Mouse (Mus musculus): ENCODE measurements around the gene Pla2g4e. TPM values are rescaled to one million over a fixed set of nuclear protein-coding genes. Genes with fewer than 3 reads are reported as not detected.
A peak's percentile ranks its signal among the peaks of the same experiment; 100 is the strongest.

Pla2g4e gene
- polyA plus RNA-seq (2015; fragmentation: Nextera tagmentation; extraction: Ambion mirVana): 1.1 and 1.3 TPM in 2 replicates

GRCm38 (mm10) chr2:120244679-120245420, at the start of gene Pla2g4e:
Gene Pla2g4e (minus strand): TSS chr2:120245335.
- 5% methylated on average over 27 of the region's 27 CpGs for WGBS
- Histone ChIP-seq H3K36me3 (no peaks in the 10 kb centered on the region), H3K4me3 (peak within 1 kb of the TSS; percentile 47), H3K9me3 (no peaks in the 10 kb centered on the region), H3K27ac (replicated peaks) (peak within 1 kb of the TSS; percentile 68), H3K27me3 (peaks cover 19% of the 10 kb centered on the region), H3K4me1 (replicated peaks) (peaks cover 10% of the 10 kb centered on the region), H3K9ac (peak within 1 kb of the TSS; percentile 68), H3K4me2 (peak within 1 kb of the TSS; percentile 69)
- ATAC-seq (ENCODE audit: low read depth): peak; percentile 89

- Histone ChIP-seq H3K36me3 (no peaks in the 10 kb centered on the region), H3K4me1 (replicated peaks) (no peaks in the 10 kb centered on the region), H3K9ac (no peak overlapping the region), H3K4me3 (no peak overlapping the region), H3K27ac (replicated peaks) (no peak overlapping the region), H3K9me3 (no peaks in the 10 kb centered on the region), H3K27me3 (no peaks in the 10 kb centered on the region), H3K4me2 (no peak overlapping the region)
- 88% methylated on average over 8 of the region's 9 CpGs for WGBS
- ATAC-seq (ENCODE audit: low read depth): no peak
These were observed 46.4 kb upstream of the Pla2g4e start for GRCm38 (mm10) chr2:120291471-120292078.

- 82% methylated on average over 5 of the region's 5 CpGs for WGBS
- H3K9ac ChIP-seq: no peak within 1 kb of the TSS
- no peak within 1 kb of the TSS for H3K4me2 ChIP-seq
- H3K4me1 ChIP-seq (replicated peaks): no peaks in the 10 kb centered on the region
- H3K4me3 ChIP-seq: no peak within 1 kb of the TSS
- H3K9me3 ChIP-seq: no peaks in the 10 kb centered on the region
- ATAC-seq (ENCODE audit: low read depth): no peak
- no peaks in the 10 kb centered on the region for H3K36me3 ChIP-seq
- no peaks in the 10 kb centered on the region for H3K27me3 ChIP-seq
- no peak within 1 kb of the TSS for H3K27ac ChIP-seq (replicated peaks)
These were observed 43.9 kb upstream of the Pla2g4e start, which contains the start of gene Pla2g4d for GRCm38 (mm10) chr2:120288995-120289394. Gene Pla2g4d (minus strand): TSS chr2:120289197.

- H3K27ac ChIP-seq (replicated peaks): no peak overlapping the region
- no peaks in the 10 kb centered on the region for H3K27me3 ChIP-seq
- H3K9ac ChIP-seq: no peak overlapping the region
- H3K4me2 ChIP-seq: no peak overlapping the region
- no peak overlapping the region for H3K4me3 ChIP-seq
- no peaks in the 10 kb centered on the region for H3K9me3 ChIP-seq
- no peak for ATAC-seq (ENCODE audit: low read depth)
- H3K4me1 ChIP-seq (replicated peaks): no peaks in the 10 kb centered on the region
- no peaks in the 10 kb centered on the region for H3K36me3 ChIP-seq
- 91% methylated on average over 3 of the region's 3 CpGs for WGBS
These were observed 43.3 kb upstream of the Pla2g4e start for GRCm38 (mm10) chr2:120288401-120288800.

DNA sequence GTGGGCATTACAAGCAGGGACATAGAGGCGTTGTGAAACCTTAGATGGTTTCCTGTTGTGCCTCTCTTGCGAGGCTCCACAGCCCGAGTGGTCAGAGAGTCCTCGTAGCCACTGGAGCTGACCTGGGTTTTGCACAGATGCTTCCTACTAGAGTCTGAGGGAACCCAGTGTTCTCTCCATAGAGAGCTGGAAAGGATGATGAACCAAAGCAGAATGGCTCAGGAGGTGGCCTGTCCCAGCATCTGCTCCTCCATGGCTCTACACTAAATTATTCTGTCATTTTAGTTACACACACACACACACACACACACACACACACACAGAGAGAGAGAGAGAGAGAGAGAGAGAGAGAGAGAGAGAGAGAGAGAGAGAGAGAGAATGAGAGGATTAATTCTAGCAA, 40.5 kb upstream of the Pla2g4e start:
- no peak overlapping the region for H3K9ac ChIP-seq
- no peak overlapping the region for H3K27ac ChIP-seq (replicated peaks)
- 72% methylated on average over 4 of the region's 4 CpGs for WGBS
- ATAC-seq (ENCODE audit: low read depth): no peak
- H3K4me3 ChIP-seq: no peak overlapping the region
- H3K36me3 ChIP-seq: no peaks in the 10 kb centered on the region
- no peaks in the 10 kb centered on the region for H3K27me3 ChIP-seq
- H3K4me1 ChIP-seq (replicated peaks): no peaks in the 10 kb centered on the region
- H3K9me3 ChIP-seq: no peaks in the 10 kb centered on the region
- H3K4me2 ChIP-seq: no peak overlapping the region

GRCm38 (mm10) chr2:120284705-120285104, 39.6 kb upstream of the Pla2g4e start:
- ATAC-seq (ENCODE audit: low read depth): no peak
- H3K36me3 ChIP-seq: no peaks in the 10 kb centered on the region

DNA sequence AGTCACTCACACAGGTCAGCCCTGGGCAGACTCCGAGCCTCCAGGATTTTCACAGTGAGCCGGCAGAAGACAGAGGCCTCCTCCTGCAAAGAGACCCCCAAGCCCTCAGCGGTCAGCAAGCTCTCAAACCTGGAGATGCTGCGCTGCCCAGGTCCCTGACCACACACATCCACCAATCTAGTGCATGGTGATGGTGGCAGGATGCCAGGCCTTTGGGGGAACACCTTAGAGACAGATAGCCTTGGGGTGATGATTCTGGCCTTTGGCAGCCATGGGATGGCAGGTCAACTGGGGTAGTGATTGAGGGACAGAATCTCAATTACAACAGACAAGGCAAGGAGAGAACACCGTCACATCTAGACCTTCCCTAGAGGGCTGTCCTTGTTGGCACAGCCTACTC, 39.0 kb upstream of the Pla2g4e start:
- Histone ChIP-seq H3K4me3 (no peak overlapping the region), H3K9ac (no peak overlapping the region)
- 84% methylated on average over 5 of the region's 5 CpGs for WGBS

More at GRCm38 (mm10) chr2:120284705-120285104, 39.6 kb upstream of the Pla2g4e start:
- Histone ChIP-seq H3K27me3 (no peaks in the 10 kb centered on the region), H3K9me3 (no peaks in the 10 kb centered on the region), H3K27ac (replicated peaks) (no peak overlapping the region), H3K4me3 (no peak overlapping the region), H3K9ac (no peak overlapping the region), H3K4me2 (no peak overlapping the region), H3K4me1 (replicated peaks) (no peaks in the 10 kb centered on the region)

DNA sequence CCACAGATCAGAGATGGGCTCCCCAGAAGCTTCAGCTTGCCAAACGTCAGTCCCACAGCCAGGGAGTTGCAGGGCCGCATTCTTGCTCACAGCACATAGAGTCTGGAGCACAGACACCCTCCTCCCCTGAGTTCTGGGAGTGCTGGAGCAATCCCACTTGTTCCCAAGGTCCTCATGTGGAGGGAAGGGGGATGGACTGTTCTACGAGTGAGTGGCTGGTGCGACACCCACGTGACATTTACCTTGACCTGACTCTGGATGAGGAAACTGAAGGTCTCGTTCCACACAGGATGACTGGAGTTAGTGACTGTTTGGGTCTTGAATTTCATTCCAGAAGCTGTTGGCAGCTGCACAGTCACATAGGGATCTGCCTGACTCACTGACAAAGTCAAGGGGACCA, 38.4 kb upstream of the Pla2g4e start:
- Histone ChIP-seq H3K27ac (replicated peaks) (no peak overlapping the region), H3K36me3 (no peaks in the 10 kb centered on the region), H3K9ac (no peak overlapping the region), H3K27me3 (no peaks in the 10 kb centered on the region), H3K4me2 (no peak overlapping the region), H3K4me1 (replicated peaks) (no peaks in the 10 kb centered on the region), H3K4me3 (no peak overlapping the region), H3K9me3 (no peaks in the 10 kb centered on the region)
- no peak for ATAC-seq (ENCODE audit: low read depth)
- 65% methylated on average over 6 of the region's 6 CpGs for WGBS

More for the DNA sequence above, 39.0 kb upstream of the Pla2g4e start:
- no peaks in the 10 kb centered on the region for H3K9me3 ChIP-seq
- no peaks in the 10 kb centered on the region for H3K27me3 ChIP-seq
- H3K27ac ChIP-seq (replicated peaks): no peak overlapping the region
- H3K4me2 ChIP-seq: no peak overlapping the region
- no peak for ATAC-seq (ENCODE audit: low read depth)
- H3K36me3 ChIP-seq: no peaks in the 10 kb centered on the region
- no peaks in the 10 kb centered on the region for H3K4me1 ChIP-seq (replicated peaks)

- Histone ChIP-seq H3K9me3 (no peaks in the 10 kb centered on the region), H3K27me3 (no peaks in the 10 kb centered on the region), H3K4me3 (no peak overlapping the region), H3K27ac (replicated peaks) (no peak overlapping the region), H3K36me3 (no peaks in the 10 kb centered on the region), H3K4me2 (no peak overlapping the region), H3K9ac (no peak overlapping the region), H3K4me1 (replicated peaks) (no peaks in the 10 kb centered on the region)
- 52% methylated on average over 3 of the region's 3 CpGs for WGBS
- ATAC-seq (ENCODE audit: low read depth): no peak
These were observed 36.1 kb upstream of the Pla2g4e start for GRCm38 (mm10) chr2:120281221-120281620.

DNA sequence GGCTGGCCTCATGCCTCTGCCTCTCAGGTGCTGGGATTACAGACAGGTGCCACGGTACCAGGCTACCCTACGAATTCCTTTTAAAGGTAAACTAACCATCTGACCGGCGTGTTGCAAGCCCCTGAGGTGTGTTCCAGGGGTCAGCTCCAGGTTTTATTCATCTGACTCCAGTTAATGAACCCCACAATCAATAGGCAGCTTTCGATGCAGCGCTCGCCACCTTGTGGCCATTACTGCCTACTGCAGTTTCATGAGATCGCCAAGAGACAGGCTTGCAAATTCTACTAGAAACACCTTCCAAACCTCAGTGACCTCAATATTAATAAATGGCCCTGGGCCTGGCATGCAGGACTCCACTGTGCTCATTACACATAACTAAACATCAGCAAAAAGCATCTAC, 34.8 kb upstream of the Pla2g4e start:
- H3K9me3 ChIP-seq: no peaks in the 10 kb centered on the region
- no peak overlapping the region for H3K9ac ChIP-seq
- no peaks in the 10 kb centered on the region for H3K27me3 ChIP-seq
- WGBS: 17% methylated on average over 8 of the region's 8 CpGs
- H3K4me3 ChIP-seq: no peak overlapping the region
- H3K27ac ChIP-seq (replicated peaks): no peak overlapping the region
- H3K36me3 ChIP-seq: no peaks in the 10 kb centered on the region
- no peak for ATAC-seq (ENCODE audit: low read depth)
- no peaks in the 10 kb centered on the region for H3K4me1 ChIP-seq (replicated peaks)
- no peak overlapping the region for H3K4me2 ChIP-seq

DNA sequence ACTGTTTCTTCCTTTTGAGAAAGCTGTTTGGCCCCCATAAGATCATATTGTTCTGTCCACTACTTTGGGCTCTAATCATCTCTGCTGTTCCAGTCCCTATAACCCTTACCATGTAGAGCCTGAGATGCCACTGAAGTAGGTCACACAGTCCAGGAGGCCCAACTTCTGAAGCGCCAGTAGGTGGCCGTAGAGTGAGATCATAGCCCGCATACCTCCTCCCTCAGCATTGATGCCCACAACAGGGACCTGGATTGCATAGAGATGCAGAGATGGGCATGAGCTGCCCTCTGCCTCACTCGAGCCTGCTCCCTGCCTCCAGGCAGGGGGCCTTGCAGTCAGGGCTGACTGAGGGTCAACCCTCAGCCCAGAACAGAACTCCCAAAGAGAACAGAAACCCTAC, 31.8 kb upstream of the Pla2g4e start:
- no peak overlapping the region for H3K4me2 ChIP-seq
- no peak overlapping the region for H3K9ac ChIP-seq
- no peak for ATAC-seq (ENCODE audit: low read depth)
- H3K27ac ChIP-seq (replicated peaks): no peak overlapping the region
- no peaks in the 10 kb centered on the region for H3K27me3 ChIP-seq
- H3K9me3 ChIP-seq: no peaks in the 10 kb centered on the region
- H3K4me1 ChIP-seq (replicated peaks): no peaks in the 10 kb centered on the region
- H3K36me3 ChIP-seq: no peaks in the 10 kb centered on the region
- H3K4me3 ChIP-seq: no peak overlapping the region
- 76% methylated on average over 4 of the region's 4 CpGs for WGBS

- Histone ChIP-seq H3K9ac (0 out of 2 replicates have a peak overlapping the region, but pooled peaks have one; percentile 13), H3K27ac (replicated peaks) (no peak overlapping the region), H3K36me3 (no peaks in the 10 kb centered on the region), H3K4me2 (peak overlapping the region; percentile 25; the same call in 1 of the 2 replicates), H3K4me1 (replicated peaks) (0 out of 2 replicates have a peak, but pooled peaks cover 3% of the 10 kb centered on the region), H3K9me3 (no peaks in the 10 kb centered on the region), H3K27me3 (no peaks in the 10 kb centered on the region), H3K4me3 (no peak overlapping the region)
- no peak for ATAC-seq (ENCODE audit: low read depth)
- 4% methylated on average over 9 of the region's 9 CpGs for WGBS
These were observed 23.5 kb upstream of the Pla2g4e start for GRCm38 (mm10) chr2:120268635-120269034.

All from neural tube, embryonic 13.5 days (tissue).